Mouse (Mus musculus) heart, adult 2 months (tissue): ENCODE results near the gene Cadm3. TPM values are rescaled to one million over a fixed set of nuclear protein-coding genes. Genes with fewer than 3 reads are reported as not detected.

Experiments used
- DNase-seq, 2 experiments: peaks; one replicate each; pipeline ENCODE4 v3.0.0; 2021
- H3K27ac ChIP-seq: fragments of 200-600 bp; 2 replicates; pipeline ENCODE4 v1.8.1; 2022
- H3K27me3 ChIP-seq: fragments of 200-500 bp; 2 replicates; pipeline ENCODE4 v1.6.1; 2012; ENCODE audit warnings: mild to moderate bottlenecking, low read length, inconsistent platforms, mixed read lengths; ENCODE audit not compliant: control insufficient read depth, insufficient read depth
- H3K36me3 ChIP-seq: fragments of 200-500 bp; 2 replicates; pipeline ENCODE4 v1.6.1; 2012; ENCODE audit warnings: low read length, inconsistent platforms; ENCODE audit not compliant: control insufficient read depth, insufficient read depth
- H3K4me1 ChIP-seq: fragments of 200-500 bp; 2 replicates; pipeline ENCODE4 v1.6.1; 2011; ENCODE audit warnings: low read length; ENCODE audit not compliant: control insufficient read depth, insufficient read depth
- H3K4me3 ChIP-seq: fragments of 200-600 bp; 2 replicates; pipeline ENCODE4 v1.8.1; 2022
- H3K79me2 ChIP-seq: fragments of 200-500 bp; replicated peaks from 2 replicates; pipeline ENCODE4 v1.6.1; 2012; ENCODE audit warnings: mild to moderate bottlenecking, inconsistent platforms, low read length, moderate library complexity, mixed read lengths; ENCODE audit not compliant: control insufficient read depth, insufficient read depth
- H3K9ac ChIP-seq: fragments of 200-500 bp; 2 replicates; pipeline ENCODE4 v1.6.1; 2012; ENCODE audit warnings: low read depth, mild to moderate bottlenecking, control low read depth, inconsistent platforms, low read length, mixed read lengths
- CTCF ChIP-seq: fragments of 200-600 bp; IDR thresholded peaks from 2 replicates; pipeline ENCODE4 v1.8.1; 2022; ENCODE audit warnings: antibody characterized with exemption, mild to moderate bottlenecking, moderate library complexity
- EP300 ChIP-seq: fragments of 200-500 bp; IDR thresholded peaks from 2 replicates; pipeline ENCODE4 v1.6.1; 2011; ENCODE audit warnings: low read depth, low read length, control low read depth; ENCODE audit not compliant: insufficient read depth
- POLR2A ChIP-seq: fragments of 200-500 bp; IDR thresholded peaks from 2 replicates; pipeline ENCODE4 v1.6.1; 2011; ENCODE audit warnings: mild to moderate bottlenecking, low read depth, low read length, control low read depth; ENCODE audit not compliant: insufficient read depth
- WGBS: fragments of 180-500 bp; shearing (Covaris S2); methylation state at CpG from one replicate; pipeline ENCODE4 v1.1.7; 2018; 5-methylcytosine and 5-hydroxymethylcytosine counted together
- intact Hi-C: fragments of 180-260 bp; cut with DNase I; formaldehyde crosslinking; loops from one replicate; pipeline ENCODE4 v1.15.1; 2025
- polyA plus RNA-seq: library from polyadenylated mRNA; depleted of rRNA; stranded (reverse); fragments of >200 nt; gene quantifications from 2 replicates; pipeline ENCODE4 v1.2.3, GENCODE M21; 2012
- total RNA-seq, 2 experiments: library from RNA; stranded (reverse); gene quantifications; 2 replicates each; pipeline ENCODE4 v1.2.3; 2021

The Cadm3 gene
- total and polyA plus RNA-seq, 3 experiments: 1.6 to 4.1 (median 2.6) TPM

DNA sequence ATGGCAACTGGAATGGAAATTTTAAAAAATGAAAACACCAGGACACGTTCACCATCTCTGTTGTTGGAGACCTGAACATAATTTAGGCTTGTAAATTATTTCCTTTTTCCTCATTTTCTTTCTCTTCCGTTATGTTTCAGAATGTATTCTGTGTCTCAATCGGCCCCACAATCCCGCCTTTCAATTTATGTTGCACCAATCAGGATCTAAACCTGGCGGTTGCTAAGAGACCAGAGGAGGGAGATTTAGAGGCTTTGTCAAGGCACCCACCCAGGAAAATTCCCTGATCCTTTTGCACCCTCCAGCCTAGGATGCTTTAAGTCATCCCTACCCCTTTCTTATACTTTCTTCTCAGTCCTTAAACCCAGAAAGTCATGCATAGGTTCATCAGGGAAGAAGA lies 37.8 kb downstream of the Cadm3 start:
- no peak overlapping the region for H3K9ac ChIP-seq
- H3K27ac ChIP-seq: no peak overlapping the region
- H3K36me3 ChIP-seq: no peaks in the 10 kb centered on the region
- TF ChIP-seq POLR2A (no peak), EP300 (no peak), CTCF (no peak)
- intact Hi-C loops: no loop called here
- no peaks in the 10 kb centered on the region for H3K4me1 ChIP-seq
- H3K27me3 ChIP-seq: no peaks in the 10 kb centered on the region
- WGBS: 60% methylated on average over 5 of the region's 5 CpGs
- no peaks in the 10 kb centered on the region for H3K79me2 ChIP-seq
- H3K4me3 ChIP-seq: no peak overlapping the region
- no peak for DNase-seq

DNA sequence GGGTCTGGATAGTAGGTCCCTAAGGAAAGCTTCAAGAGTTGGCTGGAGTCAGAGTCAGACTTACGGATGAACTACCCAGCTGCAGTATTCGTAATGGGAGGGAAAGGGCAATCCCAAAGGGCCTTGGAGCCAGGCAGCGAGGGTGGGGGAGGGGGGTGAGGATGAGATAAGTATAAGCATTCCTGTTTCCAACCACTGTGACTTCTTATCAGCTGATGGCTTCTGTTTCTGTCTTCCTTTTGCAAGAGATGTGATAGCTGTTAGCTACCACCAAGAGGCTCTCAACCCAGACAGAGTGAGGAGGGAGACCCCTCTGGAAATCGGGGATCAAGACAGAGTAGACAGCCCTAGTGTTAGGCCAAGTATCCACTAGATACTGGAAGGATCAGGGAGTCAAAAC lies 38.3 kb downstream of the Cadm3 start:
- H3K4me1 ChIP-seq: no peaks in the 10 kb centered on the region
- no peak overlapping the region for H3K9ac ChIP-seq
- intact Hi-C loops: no loop called here
- H3K27me3 ChIP-seq: no peaks in the 10 kb centered on the region
- no peak for DNase-seq
- H3K79me2 ChIP-seq: no peaks in the 10 kb centered on the region
- 4% methylated on average over 4 of the region's 4 CpGs for WGBS
- TF ChIP-seq POLR2A: no peak
- no peak for TF ChIP-seq CTCF
- no peak for TF ChIP-seq EP300
- no peak overlapping the region for H3K4me3 ChIP-seq
- H3K36me3 ChIP-seq: no peaks in the 10 kb centered on the region
- no peak overlapping the region for H3K27ac ChIP-seq

DNA sequence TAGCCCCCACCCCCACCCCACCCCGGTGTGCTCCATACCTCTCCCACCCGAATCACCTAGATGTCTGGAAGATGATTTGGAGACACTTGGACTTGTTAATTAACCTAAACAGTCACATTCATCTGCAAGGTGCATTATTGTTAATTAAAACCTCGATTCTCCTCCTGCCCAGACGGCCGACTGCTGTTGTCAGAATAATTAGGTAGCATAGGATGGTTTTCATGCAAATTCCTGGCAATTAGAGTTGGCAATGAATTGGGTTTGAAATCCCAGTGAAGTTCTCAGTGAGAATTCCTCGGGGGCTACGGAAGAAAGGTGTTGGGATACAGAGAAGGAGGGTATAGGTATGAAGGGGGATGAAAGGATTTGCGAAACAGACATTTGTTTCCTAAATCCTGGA lies 39.0 kb downstream of the Cadm3 start:
- intact Hi-C loops: no loop called here
- whole genome bisulfite sequencing: 81% methylated on average over 8 of the region's 8 CpGs
- Histone ChIP-seq H3K36me3 (no peaks in the 10 kb centered on the region), H3K4me3 (no peak overlapping the region), H3K9ac (no peak overlapping the region), H3K79me2 (no peaks in the 10 kb centered on the region), H3K27ac (no peak overlapping the region), H3K4me1 (no peaks in the 10 kb centered on the region), H3K27me3 (no peaks in the 10 kb centered on the region)
- no peak for TF ChIP-seq POLR2A
- TF ChIP-seq EP300: no peak
- no peak for TF ChIP-seq CTCF
- DNase-seq: no peak

DNA sequence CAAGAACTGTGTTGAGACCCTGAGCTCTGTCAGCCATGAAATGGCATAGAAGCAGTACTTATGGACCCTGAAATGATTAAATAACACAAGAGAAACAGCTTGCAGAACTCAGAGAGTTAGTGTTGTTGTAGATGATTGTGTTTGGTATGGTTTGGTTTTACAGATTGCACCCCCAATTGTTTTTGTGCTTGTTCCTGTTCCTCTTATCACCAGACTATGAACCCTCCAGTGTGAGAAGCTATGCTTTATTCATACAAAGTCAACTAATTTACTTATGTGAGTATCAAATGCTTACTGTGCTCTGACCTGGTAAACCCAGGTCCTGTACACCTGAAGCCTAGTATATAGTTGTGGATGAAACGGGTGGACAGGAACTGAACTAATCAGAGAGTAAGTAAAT lies 40.9 kb downstream of the Cadm3 start:
- Histone ChIP-seq H3K36me3 (no peaks in the 10 kb centered on the region), H3K4me3 (no peak overlapping the region), H3K27me3 (no peaks in the 10 kb centered on the region), H3K79me2 (no peaks in the 10 kb centered on the region), H3K9ac (no peak overlapping the region), H3K27ac (no peak overlapping the region), H3K4me1 (no peaks in the 10 kb centered on the region)
- no peak for DNase-seq
- WGBS: 49% methylated on average over 1 of the region's 1 CpGs
- TF ChIP-seq POLR2A (no peak), CTCF (no peak), EP300 (no peak)
- intact Hi-C loops: no loop called here

GRCm38 (mm10) chr1:173325395-173325794 lies 42.1 kb downstream of the Cadm3 start:
- H3K4me1 ChIP-seq: no peaks in the 10 kb centered on the region
- no peaks in the 10 kb centered on the region for H3K27me3 ChIP-seq
- no peak for DNase-seq
- WGBS: 97% methylated on average over 1 of the region's 1 CpGs
- H3K36me3 ChIP-seq: no peaks in the 10 kb centered on the region
- TF ChIP-seq CTCF (no peak), EP300 (no peak), POLR2A (no peak)
- H3K79me2 ChIP-seq: no peaks in the 10 kb centered on the region
- intact Hi-C loops: no loop called here
- H3K4me3 ChIP-seq: no peak overlapping the region
- no peak overlapping the region for H3K9ac ChIP-seq
- no peak overlapping the region for H3K27ac ChIP-seq

GRCm38 (mm10) chr1:173324961-173325360 lies 42.5 kb downstream of the Cadm3 start:
- Histone ChIP-seq H3K79me2 (no peaks in the 10 kb centered on the region), H3K36me3 (no peaks in the 10 kb centered on the region), H3K27ac (no peak overlapping the region), H3K4me3 (no peak overlapping the region), H3K27me3 (no peaks in the 10 kb centered on the region), H3K4me1 (no peaks in the 10 kb centered on the region), H3K9ac (no peak overlapping the region)
- TF ChIP-seq CTCF: no peak
- TF ChIP-seq POLR2A: no peak
- TF ChIP-seq EP300: no peak
- intact Hi-C loops: no loop called here
- 54% methylated on average over 4 of the region's 4 CpGs for WGBS
- DNase-seq: no peak
